Comparison of ENCODE assay signal across 8 mouse cellular contexts in the genomic region with DNA sequence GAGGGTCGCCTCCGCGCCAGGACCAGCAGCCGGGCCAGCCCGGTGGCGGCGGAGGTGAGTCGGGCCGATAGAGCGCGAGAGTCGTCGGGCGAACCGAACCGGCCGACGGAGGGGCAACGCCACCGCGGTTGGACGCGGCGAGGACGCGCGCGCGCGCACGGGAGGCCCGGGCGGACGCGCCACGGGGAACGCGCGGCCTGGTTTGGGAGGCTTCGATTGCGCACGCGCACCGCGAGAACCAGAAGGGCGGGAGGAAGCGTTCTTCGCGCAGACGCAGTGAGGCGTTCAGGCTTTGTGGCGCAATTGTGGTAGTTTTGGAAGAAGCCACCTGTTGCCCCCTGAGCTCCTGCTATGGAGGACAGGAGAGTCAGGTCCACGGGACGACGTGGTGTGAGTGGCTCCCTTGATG. TPM values are rescaled to one million over a fixed set of nuclear protein-coding genes. Genes with fewer than 3 reads are reported as not detected.
DNase-seq lines count a peak whose midpoint lies in the region; ATAC-seq and TF ChIP-seq lines count a peak whose summit lies in the region.

No protein-coding gene starts in this region.

- peaks cover 46% of the 10 kb centered on the region for H3K36me3 ChIP-seq in embryonic facial prominence, embryonic 14.5 days (ENCODE audit: control insufficient read depth, insufficient read depth, low read length)
- peaks cover 44% of the 10 kb centered on the region for H3K36me3 ChIP-seq in kidney, embryonic 14.5 days (ENCODE audit: control insufficient read depth, insufficient read depth, low read length)
- peaks cover 47% of the 10 kb centered on the region for H3K36me3 ChIP-seq in limb, embryonic 14.5 days (ENCODE audit: control insufficient read depth, insufficient read depth, low read length)
- peaks cover 22% of the 10 kb centered on the region for H3K36me3 ChIP-seq in midbrain, embryonic 16.5 days (ENCODE audit: control insufficient read depth, insufficient read depth, low read length)
- H3K36me3 ChIP-seq in spleen, adult 2 months (ENCODE audit: control insufficient read depth, insufficient read depth, low read length) = peaks cover 33% of the 10 kb centered on the region

- H3K4me1 ChIP-seq in embryonic facial prominence, embryonic 14.5 days (ENCODE audit: control insufficient read depth, insufficient read depth, low read length) = peaks cover 10% of the 10 kb centered on the region
- H3K4me1 ChIP-seq in kidney, embryonic 14.5 days (ENCODE audit: control insufficient read depth, insufficient read depth, low read length) = peaks cover 22% of the 10 kb centered on the region; the same call in 1 of the 2 replicates
- H3K4me1 ChIP-seq in limb, embryonic 14.5 days (ENCODE audit: control insufficient read depth, insufficient read depth, low read length) = peaks cover 13% of the 10 kb centered on the region
- peaks cover 27% of the 10 kb centered on the region for H3K4me1 ChIP-seq in midbrain, embryonic 16.5 days (ENCODE audit: control insufficient read depth, insufficient read depth, low read length)
- H3K4me1 ChIP-seq in spleen, adult 2 months (ENCODE audit: control insufficient read depth, insufficient read depth, insufficient read length) = peaks cover 4% of the 10 kb centered on the region; the same call in 1 of the 2 replicates

- H3K4me3 ChIP-seq in embryonic facial prominence, embryonic 14.5 days (ENCODE audit: low read depth, low read length) = peak overlapping the region; percentile 99
- peak overlapping the region; percentile 99 for H3K4me3 ChIP-seq in kidney, embryonic 14.5 days (ENCODE audit: low read length)
- H3K4me3 ChIP-seq in limb, embryonic 14.5 days (replicated peaks; ENCODE audit: low read length) = peak overlapping the region; percentile 100
- peak overlapping the region; percentile 100 for H3K4me3 ChIP-seq in midbrain, embryonic 16.5 days (ENCODE audit: low read depth, low read length)
- peak overlapping the region; percentile 92 for H3K4me3 ChIP-seq in spleen, adult 2 months (ENCODE audit: extremely low read depth, insufficient read depth, insufficient read length)

- 0 out of 2 replicates have a peak, but pooled peaks have one; percentile 12 for TF ChIP-seq POLR2A in limb, embryonic 14.5 days (IDR thresholded peaks at IDR 0.05; ENCODE audit: borderline replicate concordance, extremely low read depth, insufficient read depth, insufficient read length)
- TF ChIP-seq POLR2A in spleen, adult 2 months (IDR thresholded peaks at IDR 0.05; ENCODE audit: low read depth, low read length) = peak; percentile 49

- no peak for TF ChIP-seq CTCF in spleen, adult 2 months (IDR thresholded peaks at IDR 0.05; ENCODE audit: extremely low read depth, insufficient read depth, insufficient read length, insufficient replicate concordance)

- H3K9me3 ChIP-seq in embryonic facial prominence, embryonic 14.5 days (ENCODE audit: control insufficient read depth, low read length) = no peaks in the 10 kb centered on the region
- H3K9me3 ChIP-seq in kidney, embryonic 14.5 days (ENCODE audit: control insufficient read depth, low read length) = no peaks in the 10 kb centered on the region
- H3K9me3 ChIP-seq in limb, embryonic 14.5 days (ENCODE audit: control insufficient read depth, low read length) = no peaks in the 10 kb centered on the region
- H3K9me3 ChIP-seq in midbrain, embryonic 16.5 days (replicated peaks; ENCODE audit: control insufficient read depth, low read length, poor library complexity, severe bottlenecking) = no peaks in the 10 kb centered on the region

- H3K4me2 ChIP-seq in embryonic facial prominence, embryonic 14.5 days (ENCODE audit: low read depth, low read length) = peak overlapping the region; percentile 60
- peak overlapping the region; percentile 85 for H3K4me2 ChIP-seq in kidney, embryonic 14.5 days (replicated peaks; ENCODE audit: low read depth, low read length)
- H3K4me2 ChIP-seq in limb, embryonic 14.5 days (replicated peaks; ENCODE audit: low read depth, low read length, severe bottlenecking) = peak overlapping the region; percentile 94
- H3K4me2 ChIP-seq in midbrain, embryonic 16.5 days (ENCODE audit: low read length) = peak overlapping the region; percentile 87

- no peaks in the 10 kb centered on the region for H3K27me3 ChIP-seq in embryonic facial prominence, embryonic 14.5 days (replicated peaks; ENCODE audit: control insufficient read depth, insufficient read depth, low read length)
- no peaks in the 10 kb centered on the region for H3K27me3 ChIP-seq in kidney, embryonic 14.5 days (ENCODE audit: control insufficient read depth, insufficient read depth, low read length)
- H3K27me3 ChIP-seq in limb, embryonic 14.5 days (ENCODE audit: control insufficient read depth, insufficient read depth, low read length) = no peaks in the 10 kb centered on the region
- no peaks in the 10 kb centered on the region for H3K27me3 ChIP-seq in midbrain, embryonic 16.5 days (ENCODE audit: control insufficient read depth, insufficient read depth, low read depth, low read length)
- no peaks in the 10 kb centered on the region for H3K27me3 ChIP-seq in spleen, adult 2 months (ENCODE audit: control insufficient read depth, insufficient read depth, low read length)

- H3K27ac ChIP-seq in embryonic facial prominence, embryonic 14.5 days (replicated peaks; ENCODE audit: low read depth, low read length) = peak overlapping the region; percentile 99
- peak overlapping the region; percentile 99 for H3K27ac ChIP-seq in kidney, embryonic 14.5 days (ENCODE audit: low read depth, low read length)
- peak overlapping the region; percentile 98 for H3K27ac ChIP-seq in limb, embryonic 14.5 days (replicated peaks; ENCODE audit: low read depth, low read length)
- H3K27ac ChIP-seq in midbrain, embryonic 16.5 days (ENCODE audit: low read length) = peak overlapping the region; percentile 99
- peak overlapping the region; percentile 99 for H3K27ac ChIP-seq in spleen, adult 2 months (ENCODE audit: insufficient read depth, low read length)

- peak; percentile 92 for DNase-seq in 3T3-L1 (ENCODE audit: low read depth, low spot score)
- DNase-seq in adrenal gland, postnatal 4 days (ENCODE audit: low spot score in 2 of 2) = peak; percentile 80 to 87
- peak; percentile 94 for DNase-seq in embryonic facial prominence, embryonic 14.5 days (ENCODE audit: low spot score)
- DNase-seq in heart, adult 8-10 months (ENCODE audit: low spot score) = peak; percentile 91
- DNase-seq in limb, embryonic 14.5 days (ENCODE audit: low spot score) = peak; percentile 86
- peak; percentile 84 to 90 for DNase-seq in spleen, adult 2 months (ENCODE audit: low read depth in 1 of 2, low spot score in 2 of 2)

- 0% methylated on average over 36 of the region's 55 CpGs for WGBS in embryonic facial prominence, embryonic 14.5 days
- WGBS in kidney, embryonic 14.5 days = under 1% methylated on average over 46 of the region's 55 CpGs
- 0% methylated on average over 38 of the region's 55 CpGs for WGBS in limb, embryonic 14.5 days
- 1% methylated on average over 38 of the region's 55 CpGs for WGBS in midbrain, embryonic 16.5 days
- WGBS in spleen, adult 2 months = under 1% methylated on average over 55 of the region's 55 CpGs

- peak overlapping the region; percentile 100 for H3K9ac ChIP-seq in embryonic facial prominence, embryonic 14.5 days (ENCODE audit: low read depth, low read length)
- H3K9ac ChIP-seq in kidney, embryonic 14.5 days (ENCODE audit: low read depth, low read length) = peak overlapping the region; percentile 99
- peak overlapping the region; percentile 99 for H3K9ac ChIP-seq in limb, embryonic 14.5 days (ENCODE audit: low read depth, low read length, severe bottlenecking)
- peak overlapping the region; percentile 99 for H3K9ac ChIP-seq in midbrain, embryonic 16.5 days (ENCODE audit: low read depth, low read length)

- no peak for ATAC-seq in embryonic facial prominence, embryonic 14.5 days (ENCODE audit: low read depth)
- ATAC-seq in kidney, embryonic 14.5 days (ENCODE audit: low FRiP score, low TSS enrichment) = 0 out of 2 replicates have a peak, but pooled peaks have one; percentile 7
- ATAC-seq in limb, embryonic 14.5 days (ENCODE audit: low FRiP score, low read depth) = no peak
- ATAC-seq in midbrain, embryonic 16.5 days = no peak

RNA-seq across cellular contexts. Expression of a gene that starts 0.8 kb away (rescaled TPM):
- 100 to 1,000 TPM; 270 to 308 TPM for total RNA-seq in adrenal gland, postnatal 4 days (2021)
- polyA plus RNA-seq in embryonic facial prominence, embryonic 14.5 days (2014; fragmentation: Nextera tagmentation; extraction: Ambion mirVana) = 135 and 140 TPM in 2 replicates
- total RNA-seq in heart, adult 8-10 months (2022) = 100 to 1,000 TPM in 1 of 4 experiments, 10 to 100 TPM in 3; 84.3 to 103 (median 91.3) TPM
- polyA plus RNA-seq in kidney, embryonic 14.5 days (2014; fragmentation: Nextera tagmentation; extraction: Ambion mirVana) = 127 and 183 TPM in 2 replicates
- 252 and 276 TPM in 2 replicates for polyA plus RNA-seq in limb, embryonic 14.5 days (2012; rRNA removed)
- polyA plus RNA-seq in limb, embryonic 14.5 days (2014; fragmentation: Nextera tagmentation; extraction: Ambion mirVana) = 149 and 159 TPM in 2 replicates
- 95.9 and 99.5 TPM in 2 replicates for polyA plus RNA-seq in midbrain, embryonic 16.5 days (2015; fragmentation: Nextera tagmentation; extraction: Ambion mirVana)
- 177 and 239 TPM in 2 replicates for polyA plus RNA-seq in spleen, adult 2 months (2012; rRNA removed)

RNA-seq across cellular contexts. Expression of a gene that starts 19.9 kb away (rescaled TPM):
- total RNA-seq in adrenal gland, postnatal 4 days (2021) = 100 to 1,000 TPM in 1 of 2 experiments, 10 to 100 TPM in 1; 81.8 to 113 TPM
- 49.5 and 84.3 TPM in 2 replicates for polyA plus RNA-seq in embryonic facial prominence, embryonic 14.5 days (2014; fragmentation: Nextera tagmentation; extraction: Ambion mirVana)
- total RNA-seq in heart, adult 8-10 months (2022) = 1,000 to 10,000 TPM; 1,301 to 1,379 (median 1,330) TPM
- 15.7 and 16.4 TPM in 2 replicates for polyA plus RNA-seq in kidney, embryonic 14.5 days (2014; fragmentation: Nextera tagmentation; extraction: Ambion mirVana)
- polyA plus RNA-seq in limb, embryonic 14.5 days (2012; rRNA removed) = 20.5 and 23.9 TPM in 2 replicates
- 17.3 and 22.8 TPM in 2 replicates for polyA plus RNA-seq in limb, embryonic 14.5 days (2014; fragmentation: Nextera tagmentation; extraction: Ambion mirVana)
- polyA plus RNA-seq in midbrain, embryonic 16.5 days (2015; fragmentation: Nextera tagmentation; extraction: Ambion mirVana) = 7.3 and 7.5 TPM in 2 replicates
- 7.3 and 8.1 TPM in 2 replicates for polyA plus RNA-seq in spleen, adult 2 months (2012; rRNA removed)

RNA-seq across cellular contexts. Expression of a gene that starts 23.4 kb away (rescaled TPM):
- total RNA-seq in adrenal gland, postnatal 4 days (2021) = 10 to 100 TPM; 61.1 to 62.0 TPM
- 9.8 and 9.9 TPM in 2 replicates for polyA plus RNA-seq in embryonic facial prominence, embryonic 14.5 days (2014; fragmentation: Nextera tagmentation; extraction: Ambion mirVana)
- 10 to 100 TPM; 33.4 to 44.4 (median 34.7) TPM for total RNA-seq in heart, adult 8-10 months (2022)
- polyA plus RNA-seq in kidney, embryonic 14.5 days (2014; fragmentation: Nextera tagmentation; extraction: Ambion mirVana) = 12.5 and 12.8 TPM in 2 replicates
- polyA plus RNA-seq in limb, embryonic 14.5 days (2012; rRNA removed) = 90.4 and 122 TPM in 2 replicates
- polyA plus RNA-seq in limb, embryonic 14.5 days (2014; fragmentation: Nextera tagmentation; extraction: Ambion mirVana) = 8.8 and 10.5 TPM in 2 replicates
- polyA plus RNA-seq in midbrain, embryonic 16.5 days (2015; fragmentation: Nextera tagmentation; extraction: Ambion mirVana) = 19.0 and 20.1 TPM in 2 replicates
- polyA plus RNA-seq in spleen, adult 2 months (2012; rRNA removed) = 487 and 792 TPM in 2 replicates

RNA-seq across cellular contexts. Expression of a gene that starts 29.5 kb away (rescaled TPM):
- total RNA-seq in adrenal gland, postnatal 4 days (2021) = 10 to 100 TPM; 44.3 to 47.5 TPM
- polyA plus RNA-seq in embryonic facial prominence, embryonic 14.5 days (2014; fragmentation: Nextera tagmentation; extraction: Ambion mirVana) = 54.2 and 61.5 TPM in 2 replicates
- 10 to 100 TPM in 3 of 4 experiments, 1 to 10 TPM in 1; 10.0 to 16.0 (median 12.3) TPM for total RNA-seq in heart, adult 8-10 months (2022)
- polyA plus RNA-seq in kidney, embryonic 14.5 days (2014; fragmentation: Nextera tagmentation; extraction: Ambion mirVana) = 46.1 and 49.1 TPM in 2 replicates
- 102 and 117 TPM in 2 replicates for polyA plus RNA-seq in limb, embryonic 14.5 days (2012; rRNA removed)
- polyA plus RNA-seq in limb, embryonic 14.5 days (2014; fragmentation: Nextera tagmentation; extraction: Ambion mirVana) = 60.4 and 65.6 TPM in 2 replicates
- 71.4 and 74.8 TPM in 2 replicates for polyA plus RNA-seq in midbrain, embryonic 16.5 days (2015; fragmentation: Nextera tagmentation; extraction: Ambion mirVana)
- polyA plus RNA-seq in spleen, adult 2 months (2012; rRNA removed) = 54.2 and 57.2 TPM in 2 replicates

RNA-seq across cellular contexts. Expression of a gene that starts 34.8 kb away (rescaled TPM):
- 10 to 100 TPM; 48.5 to 55.9 TPM for total RNA-seq in adrenal gland, postnatal 4 days (2021)
- polyA plus RNA-seq in embryonic facial prominence, embryonic 14.5 days (2014; fragmentation: Nextera tagmentation; extraction: Ambion mirVana) = 36.2 and 48.2 TPM in 2 replicates
- total RNA-seq in heart, adult 8-10 months (2022) = 10 to 100 TPM; 31.2 to 51.0 (median 43.8) TPM
- 77.1 and 78.6 TPM in 2 replicates for polyA plus RNA-seq in kidney, embryonic 14.5 days (2014; fragmentation: Nextera tagmentation; extraction: Ambion mirVana)
- polyA plus RNA-seq in limb, embryonic 14.5 days (2012; rRNA removed) = 27.6 and 38.0 TPM in 2 replicates
- polyA plus RNA-seq in limb, embryonic 14.5 days (2014; fragmentation: Nextera tagmentation; extraction: Ambion mirVana) = 23.4 and 27.5 TPM in 2 replicates
- polyA plus RNA-seq in midbrain, embryonic 16.5 days (2015; fragmentation: Nextera tagmentation; extraction: Ambion mirVana) = 91.4 and 139 TPM in 2 replicates
- 681 and 703 TPM in 2 replicates for polyA plus RNA-seq in spleen, adult 2 months (2012; rRNA removed)
